Mouse (Mus musculus): ENCODE data around the gene Dlx2.

Gene Dlx2

DNA sequence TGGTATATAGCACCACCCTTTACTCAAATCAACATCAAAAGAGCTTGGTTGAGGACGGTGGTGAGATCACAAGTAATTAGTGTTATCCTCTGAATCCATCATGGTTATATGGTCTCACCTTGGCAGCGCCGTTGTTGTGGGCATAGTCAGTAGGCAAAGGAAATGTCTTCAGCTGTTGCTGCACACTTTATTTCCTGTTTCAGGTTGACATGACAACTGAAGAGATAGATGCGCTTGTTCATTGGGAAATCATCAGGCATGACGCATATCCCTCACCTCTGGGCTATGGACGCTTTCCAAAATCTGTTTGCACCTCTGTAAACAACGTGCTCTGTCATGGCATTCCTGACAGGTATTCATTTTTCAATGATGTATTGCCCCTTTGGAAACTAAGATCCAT lies 35.3 kb downstream of the Dlx2 start:
- no peak for DNase-seq (ENCODE audit: low spot score in 2 of 2)

GRCm38 (mm10) chr2:71504852-71505251 lies 41.7 kb downstream of the Dlx2 start:
- no peak for DNase-seq (ENCODE audit: low spot score in 2 of 2)

- DNase-seq (ENCODE audit: low spot score in 2 of 2): no peak
Measured at GRCm38 (mm10) chr2:71499276-71500230, 47.0 kb downstream of the Dlx2 start.

GRCm38 (mm10) chr2:71497175-71497574 lies 49.4 kb downstream of the Dlx2 start:
- no peak for DNase-seq (ENCODE audit: low spot score in 2 of 2)

DNA sequence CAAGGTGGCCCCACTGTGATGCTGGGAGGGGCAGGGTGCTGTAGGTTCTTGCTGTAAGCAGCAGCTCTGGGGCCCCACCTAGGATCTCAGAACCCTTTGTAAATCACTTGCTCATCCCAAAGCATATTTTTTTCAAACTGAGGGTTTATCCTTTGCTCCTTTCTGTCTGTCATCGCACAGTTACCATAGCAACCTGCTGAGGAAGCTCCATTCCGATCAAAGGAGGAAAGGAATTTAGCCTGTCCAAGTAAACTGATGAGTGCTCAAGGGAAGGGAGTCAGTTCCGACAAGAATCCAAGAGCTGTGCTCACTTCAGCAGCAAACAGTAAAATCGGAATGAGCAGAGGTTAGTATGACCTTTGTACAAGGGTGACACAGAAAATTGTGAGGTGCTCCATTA lies 51.6 kb downstream of the Dlx2 start:
- no peak for DNase-seq (ENCODE audit: low spot score in 2 of 2)

DNA sequence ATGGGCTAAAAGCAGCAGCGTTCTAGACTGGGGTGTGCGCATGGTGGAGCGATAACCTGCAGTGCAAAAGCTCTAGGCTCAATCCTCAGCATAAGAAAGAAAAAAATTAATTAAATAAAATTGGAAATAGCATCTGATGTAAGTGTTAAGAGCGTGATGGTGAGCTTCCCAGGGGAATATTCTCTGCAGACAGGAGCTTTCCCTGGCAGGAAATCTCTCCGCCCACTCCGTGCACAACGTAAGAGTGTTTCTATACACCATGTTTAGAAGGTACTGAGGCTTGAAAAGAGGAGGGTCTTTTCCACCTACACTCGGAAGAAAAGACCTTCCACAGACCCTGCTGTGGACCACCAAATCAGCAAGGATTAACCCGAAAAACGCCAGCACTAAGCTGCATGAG lies 52.1 kb downstream of the Dlx2 start:
- DNase-seq (ENCODE audit: low spot score in 2 of 2): no peak

Data from left cerebral cortex, adult 9 months (tissue).